Mouse (Mus musculus) ES-Bruce4 (cell line): ENCODE data around the gene Arhgap9.
A peak's percentile ranks its signal among the peaks of the same experiment; 100 is the strongest.

Experiments
- CTCF ChIP-seq: IDR thresholded peaks from one replicate; pipeline ENCODE4 v1.8.1; 2011; ENCODE audit warnings: low read depth, low read length
- EP300 ChIP-seq: IDR thresholded peaks from 2 replicates; pipeline ENCODE4 v1.6.1; 2011; ENCODE audit warnings: low read depth, low read length; ENCODE audit not compliant: insufficient read depth
- POLR2A ChIP-seq: IDR thresholded peaks from one replicate; pipeline ENCODE4 v1.8.1; 2011; ENCODE audit warnings: low read length; ENCODE audit not compliant: insufficient read depth

GRCm38 (mm10) chr10:127340577-127341359 is 19.0 kb downstream of the Arhgap9 start:
- TF ChIP-seq CTCF (peak; percentile 7), EP300 (0 out of 2 replicates have a peak, but pooled peaks have one; percentile 15), POLR2A (no peak)
